Mouse (Mus musculus): ENCODE results near the gene Tmem184c. TPM values are rescaled to one million over a fixed set of nuclear protein-coding genes. Genes with fewer than 3 reads are reported as not detected.

The Tmem184c gene
- polyA plus RNA-seq, 1 experiment from 2014 or later, result 3.4 TPM

- H3K4me1 ChIP-seq (replicated peaks), result no peaks in the 10 kb centered on the region
- no peak overlapping the region for H3K27ac ChIP-seq (replicated peaks)
- H3K36me3 ChIP-seq (replicated peaks), result no peaks in the 10 kb centered on the region
- no peak overlapping the region for H3K4me2 ChIP-seq
- H3K9ac ChIP-seq, result no peak overlapping the region
- ATAC-seq (ENCODE audit: insufficient read depth), result no peak
- no peak overlapping the region for H3K4me3 ChIP-seq (replicated peaks)
- 54% methylated on average over 2 of the region's 2 CpGs for WGBS (ENCODE audit: insufficient replicate concordance)
- no peaks in the 10 kb centered on the region for H3K9me3 ChIP-seq (replicated peaks)
- no peaks in the 10 kb centered on the region for H3K27me3 ChIP-seq
Measured at GRCm38 (mm10) chr8:77617916-77618315, 7.4 kb upstream of the Tmem184c start.

GRCm38 (mm10) chr8:77609621-77610020 is 877 bp downstream of the Tmem184c start:
- Histone ChIP-seq H3K4me3 (replicated peaks) (peak overlapping the region; percentile 66), H3K4me2 (peak overlapping the region; percentile 83), H3K9me3 (replicated peaks) (no peaks in the 10 kb centered on the region), H3K9ac (no peak overlapping the region), H3K36me3 (replicated peaks) (no peaks in the 10 kb centered on the region), H3K4me1 (replicated peaks) (peaks cover 14% of the 10 kb centered on the region), H3K27ac (replicated peaks) (no peak overlapping the region), H3K27me3 (peaks cover 21% of the 10 kb centered on the region)
- WGBS (ENCODE audit: insufficient replicate concordance), result 19% methylated on average over 7 of the region's 7 CpGs
- no peak for ATAC-seq (ENCODE audit: insufficient read depth)

GRCm38 (mm10) chr8:77584174-77584573 is 26.3 kb downstream of the Tmem184c start:
- Histone ChIP-seq H3K27me3 (no peaks in the 10 kb centered on the region), H3K9me3 (replicated peaks) (no peaks in the 10 kb centered on the region), H3K4me3 (replicated peaks) (no peak overlapping the region), H3K27ac (replicated peaks) (no peak overlapping the region), H3K9ac (no peak overlapping the region), H3K4me2 (no peak overlapping the region), H3K4me1 (replicated peaks) (no peaks in the 10 kb centered on the region), H3K36me3 (replicated peaks) (peaks cover 18% of the 10 kb centered on the region)
- ATAC-seq (ENCODE audit: insufficient read depth), result no peak
- 31% methylated on average over 4 of the region's 4 CpGs for WGBS (ENCODE audit: insufficient replicate concordance)

GRCm38 (mm10) chr8:77577674-77578073 is 32.8 kb downstream of the Tmem184c start:
- no peaks in the 10 kb centered on the region for H3K9me3 ChIP-seq (replicated peaks)
- no peaks in the 10 kb centered on the region for H3K27me3 ChIP-seq
- no peaks in the 10 kb centered on the region for H3K4me1 ChIP-seq (replicated peaks)
- no peak overlapping the region for H3K9ac ChIP-seq
- no peak overlapping the region for H3K27ac ChIP-seq (replicated peaks)
- ATAC-seq (ENCODE audit: insufficient read depth), result no peak
- 76% methylated on average over 7 of the region's 7 CpGs for WGBS (ENCODE audit: insufficient replicate concordance)
- peaks cover 27% of the 10 kb centered on the region for H3K36me3 ChIP-seq (replicated peaks)
- H3K4me3 ChIP-seq (replicated peaks), result no peak overlapping the region
- H3K4me2 ChIP-seq, result no peak overlapping the region

- Histone ChIP-seq H3K4me1 (replicated peaks) (no peaks in the 10 kb centered on the region), H3K27me3 (no peaks in the 10 kb centered on the region), H3K9me3 (replicated peaks) (no peaks in the 10 kb centered on the region), H3K4me2 (no peak overlapping the region), H3K9ac (no peak overlapping the region), H3K27ac (replicated peaks) (no peak overlapping the region), H3K4me3 (replicated peaks) (no peak overlapping the region), H3K36me3 (replicated peaks) (peaks cover 24% of the 10 kb centered on the region)
- no peak for ATAC-seq (ENCODE audit: insufficient read depth)
- 64% methylated on average over 5 of the region's 5 CpGs for WGBS (ENCODE audit: insufficient replicate concordance)
Measured at GRCm38 (mm10) chr8:77574229-77574628, 36.3 kb downstream of the Tmem184c start.

GRCm38 (mm10) chr8:77561441-77561840 is 49.1 kb downstream of the Tmem184c start:
- Histone ChIP-seq H3K4me2 (no peak overlapping the region), H3K9ac (no peak overlapping the region), H3K4me3 (replicated peaks) (no peak overlapping the region), H3K4me1 (replicated peaks) (no peaks in the 10 kb centered on the region), H3K27me3 (no peaks in the 10 kb centered on the region), H3K36me3 (replicated peaks) (peaks cover 61% of the 10 kb centered on the region), H3K27ac (replicated peaks) (no peak overlapping the region), H3K9me3 (replicated peaks) (no peaks in the 10 kb centered on the region)
- no peak for ATAC-seq (ENCODE audit: insufficient read depth)
- WGBS (ENCODE audit: insufficient replicate concordance), result 70% methylated on average over 3 of the region's 3 CpGs

- no peaks in the 10 kb centered on the region for H3K27me3 ChIP-seq
- no peak overlapping the region for H3K9ac ChIP-seq
- H3K4me2 ChIP-seq, result no peak overlapping the region
- ATAC-seq (ENCODE audit: insufficient read depth), result no peak
- no peaks in the 10 kb centered on the region for H3K9me3 ChIP-seq (replicated peaks)
- peaks cover 52% of the 10 kb centered on the region for H3K36me3 ChIP-seq (replicated peaks)
- H3K4me1 ChIP-seq (replicated peaks), result peaks cover 13% of the 10 kb centered on the region
- no peak overlapping the region for H3K4me3 ChIP-seq (replicated peaks)
- WGBS (ENCODE audit: insufficient replicate concordance), result 73% methylated on average over 3 of the region's 3 CpGs
- H3K27ac ChIP-seq (replicated peaks), result no peak overlapping the region
Measured at GRCm38 (mm10) chr8:77552491-77552890, 58.0 kb downstream of the Tmem184c start.

GRCm38 (mm10) chr8:77549881-77550580 is 60.5 kb downstream of the Tmem184c start:
- no peaks in the 10 kb centered on the region for H3K27me3 ChIP-seq
- peak overlapping the region; percentile 92 for H3K9ac ChIP-seq
- H3K36me3 ChIP-seq (replicated peaks), result peaks cover 29% of the 10 kb centered on the region
- 9% methylated on average over 7 of the region's 7 CpGs for WGBS (ENCODE audit: insufficient replicate concordance)
- ATAC-seq (ENCODE audit: insufficient read depth), result no peak
- H3K4me3 ChIP-seq (replicated peaks), result peak overlapping the region; percentile 88
- peak overlapping the region; percentile 85 for H3K4me2 ChIP-seq
- H3K27ac ChIP-seq (replicated peaks), result peak overlapping the region; percentile 83
- H3K9me3 ChIP-seq (replicated peaks), result no peaks in the 10 kb centered on the region
- peaks cover 17% of the 10 kb centered on the region for H3K4me1 ChIP-seq (replicated peaks)

- H3K4me1 ChIP-seq (replicated peaks), result peaks cover 24% of the 10 kb centered on the region
- ATAC-seq (ENCODE audit: insufficient read depth), result peak; percentile 91
- H3K36me3 ChIP-seq (replicated peaks), result peaks cover 28% of the 10 kb centered on the region
- H3K27me3 ChIP-seq, result no peaks in the 10 kb centered on the region
- H3K4me3 ChIP-seq (replicated peaks), result peak within 1 kb of the TSS; percentile 88
- peak within 1 kb of the TSS; percentile 83 for H3K27ac ChIP-seq (replicated peaks)
- H3K9me3 ChIP-seq (replicated peaks), result no peaks in the 10 kb centered on the region
- 4% methylated on average over 42 of the region's 42 CpGs for WGBS (ENCODE audit: insufficient replicate concordance)
- peak within 1 kb of the TSS; percentile 92 for H3K9ac ChIP-seq
- peak within 1 kb of the TSS; percentile 85 for H3K4me2 ChIP-seq
Measured at GRCm38 (mm10) chr8:77549121-77549706, 61.3 kb downstream of the Tmem184c start, which contains the start of gene Prmt9. Gene Prmt9, plus strand, starts transcription at chr8:77549397.
